Mouse (Mus musculus) midbrain, postnatal 0 days (tissue): Measurements from ENCODE around the gene Ergic1. TPM values are rescaled to one million over a fixed set of nuclear protein-coding genes. Genes with fewer than 3 reads are reported as not detected.

Experiments used
- ATAC-seq: fragments of 200-750 bp; cut with Nextera tagmentation; 2 replicates; pipeline ENCODE4 v1.8.0; 2017; ENCODE audit warnings: moderate number of reproducible peaks, mild to moderate bottlenecking, moderate TSS enrichment, moderate library complexity; ENCODE audit not compliant: low FRiP score
- DNase-seq: peaks from one replicate; pipeline ENCODE4 v3.0.0-alpha.2; 2015; ENCODE audit warnings: low spot score
- H3K27ac ChIP-seq: fragments of 300-500 bp; sonication (generic); 2 replicates; pipeline ENCODE4 v1.5.1; 2014; ENCODE audit warnings: low read depth, mild to moderate bottlenecking, low read length, mixed read lengths
- H3K27me3 ChIP-seq: fragments of 300-500 bp; sonication (generic); 2 replicates; pipeline ENCODE4 v1.6.1; 2014; ENCODE audit warnings: low read length, control low read depth, mixed read lengths; ENCODE audit not compliant: insufficient read depth
- H3K36me3 ChIP-seq: fragments of 300-500 bp; sonication (generic); 2 replicates; pipeline ENCODE4 v1.6.1; 2014; ENCODE audit warnings: low read length, control low read depth, mixed read lengths; ENCODE audit not compliant: insufficient read depth
- H3K4me1 ChIP-seq: fragments of 300-500 bp; sonication (generic); 2 replicates; pipeline ENCODE4 v1.6.1; 2014; ENCODE audit warnings: mild to moderate bottlenecking, control low read depth, antibody characterized with exemption, low read length, mixed read lengths; ENCODE audit not compliant: insufficient read depth
- H3K4me2 ChIP-seq: fragments of 300-500 bp; sonication (generic); 2 replicates; pipeline ENCODE4 v1.6.1; 2014; ENCODE audit warnings: low read depth, mild to moderate bottlenecking, low read length, mixed read lengths; ENCODE audit not compliant: poor library complexity, severe bottlenecking
- H3K4me3 ChIP-seq: fragments of 300-500 bp; sonication (generic); 2 replicates; pipeline ENCODE4 v1.5.1; 2014; ENCODE audit warnings: low read depth, mild to moderate bottlenecking, low read length, moderate library complexity
- H3K9ac ChIP-seq: fragments of 300-500 bp; sonication (generic); replicated peaks from 2 replicates; pipeline ENCODE4 v1.6.1; 2014; ENCODE audit warnings: mild to moderate bottlenecking, low read length, moderate library complexity, mixed read lengths; ENCODE audit not compliant: poor library complexity, severe bottlenecking
- H3K9me3 ChIP-seq: fragments of 300-500 bp; sonication (generic); 2 replicates; pipeline ENCODE4 v1.6.1; 2016; ENCODE audit warnings: low read length, control low read depth
- CTCF ChIP-seq: IDR thresholded peaks from 2 replicates; pipeline ENCODE4 v1.5.1; 2016; ENCODE audit warnings: antibody characterized with exemption, mild to moderate bottlenecking
- WGBS: fragments of 180-500 bp; shearing (Covaris S2); extraction: QIAGEN DNeasy Blood & Tissue Kit; methylation state at CpG from one replicate; pipeline ENCODE4 v1.1.7; 2014; 5-methylcytosine and 5-hydroxymethylcytosine counted together
- polyA plus RNA-seq: library from polyadenylated mRNA; unstranded; fragments of >200 nt; fragmentation: Nextera tagmentation; extraction: Ambion mirVana; gene quantifications from 2 replicates; pipeline ENCODE4 v1.2.1, GENCODE M21; 2015
- total RNA-seq: library from RNA; depleted of rRNA; stranded (reverse); fragments of >200 nt; gene quantifications from 2 replicates; pipeline ENCODE4 v1.2.3, GENCODE M21; 2014

The Ergic1 gene
- total and polyA plus RNA-seq, 2 experiments from 2014 or later, result 99.6 to 216 TPM

- no peak for ATAC-seq
- Histone ChIP-seq H3K4me1 (no peaks in the 10 kb centered on the region), H3K4me3 (no peak overlapping the region), H3K27me3 (no peaks in the 10 kb centered on the region), H3K27ac (no peak overlapping the region), H3K4me2 (no peak overlapping the region), H3K36me3 (no peaks in the 10 kb centered on the region), H3K9ac (no peak overlapping the region), H3K9me3 (no peaks in the 10 kb centered on the region)
- DNase-seq, result no peak
- 83% methylated on average over 6 of the region's 6 CpGs for WGBS
- TF ChIP-seq CTCF, result no peak
Observed at GRCm38 (mm10) chr17:26528751-26529150, 32.5 kb upstream of the Ergic1 start.

- DNase-seq (no peak), ATAC-seq (no peak)
- no peaks in the 10 kb centered on the region for H3K9me3 ChIP-seq
- TF ChIP-seq CTCF, result no peak
- H3K27me3 ChIP-seq, result no peaks in the 10 kb centered on the region
- H3K4me3 ChIP-seq, result no peak overlapping the region
- H3K9ac ChIP-seq, result no peak overlapping the region
- H3K4me1 ChIP-seq, result no peaks in the 10 kb centered on the region
- no peak overlapping the region for H3K27ac ChIP-seq
- no peak overlapping the region for H3K4me2 ChIP-seq
- WGBS, result 93% methylated on average over 5 of the region's 5 CpGs
- H3K36me3 ChIP-seq, result no peaks in the 10 kb centered on the region
Observed at GRCm38 (mm10) chr17:26529791-26530241, 31.5 kb upstream of the Ergic1 start.

GRCm38 (mm10) chr17:26530590-26531081, 30.7 kb upstream of the Ergic1 start:
- H3K4me2 ChIP-seq, result no peak overlapping the region
- H3K27me3 ChIP-seq, result no peaks in the 10 kb centered on the region
- WGBS, result 38% methylated on average over 3 of the region's 3 CpGs
- no peak overlapping the region for H3K27ac ChIP-seq
- TF ChIP-seq CTCF, result no peak
- no peak for ATAC-seq
- no peak overlapping the region for H3K4me3 ChIP-seq
- H3K9me3 ChIP-seq, result no peaks in the 10 kb centered on the region
- H3K9ac ChIP-seq, result no peak overlapping the region
- DNase-seq, result no peak
- no peaks in the 10 kb centered on the region for H3K36me3 ChIP-seq
- no peaks in the 10 kb centered on the region for H3K4me1 ChIP-seq

GRCm38 (mm10) chr17:26531395-26532027, 29.8 kb upstream of the Ergic1 start:
- Histone ChIP-seq H3K36me3 (no peaks in the 10 kb centered on the region), H3K4me2 (no peak overlapping the region), H3K9ac (no peak overlapping the region), H3K27ac (no peak overlapping the region), H3K27me3 (no peaks in the 10 kb centered on the region), H3K4me1 (no peaks in the 10 kb centered on the region), H3K4me3 (no peak overlapping the region), H3K9me3 (no peaks in the 10 kb centered on the region)
- ATAC-seq (no peak), DNase-seq (no peak)
- WGBS, result 85% methylated on average over 7 of the region's 7 CpGs
- TF ChIP-seq CTCF, result no peak

- no peak for DNase-seq
- 71% methylated on average over 4 of the region's 4 CpGs for WGBS
- Histone ChIP-seq H3K4me2 (no peak overlapping the region), H3K27ac (no peak overlapping the region), H3K27me3 (no peaks in the 10 kb centered on the region), H3K36me3 (no peaks in the 10 kb centered on the region), H3K4me1 (no peaks in the 10 kb centered on the region), H3K4me3 (no peak overlapping the region), H3K9me3 (no peaks in the 10 kb centered on the region), H3K9ac (no peak overlapping the region)
- ATAC-seq, result no peak
- TF ChIP-seq CTCF, result no peak
Observed at GRCm38 (mm10) chr17:26532476-26533045, 28.7 kb upstream of the Ergic1 start.

- no peak overlapping the region for H3K4me2 ChIP-seq
- H3K27me3 ChIP-seq, result no peaks in the 10 kb centered on the region
- TF ChIP-seq CTCF, result no peak
- no peak overlapping the region for H3K9ac ChIP-seq
- no peak overlapping the region for H3K4me3 ChIP-seq
- H3K4me1 ChIP-seq, result no peaks in the 10 kb centered on the region
- H3K36me3 ChIP-seq, result no peaks in the 10 kb centered on the region
- no peak overlapping the region for H3K27ac ChIP-seq
- ATAC-seq, result no peak
- WGBS, result 79% methylated on average over 5 of the region's 5 CpGs
- H3K9me3 ChIP-seq, result no peaks in the 10 kb centered on the region
- DNase-seq, result no peak
Observed at GRCm38 (mm10) chr17:26533871-26534372, 27.4 kb upstream of the Ergic1 start.
